In the genomic region with DNA sequence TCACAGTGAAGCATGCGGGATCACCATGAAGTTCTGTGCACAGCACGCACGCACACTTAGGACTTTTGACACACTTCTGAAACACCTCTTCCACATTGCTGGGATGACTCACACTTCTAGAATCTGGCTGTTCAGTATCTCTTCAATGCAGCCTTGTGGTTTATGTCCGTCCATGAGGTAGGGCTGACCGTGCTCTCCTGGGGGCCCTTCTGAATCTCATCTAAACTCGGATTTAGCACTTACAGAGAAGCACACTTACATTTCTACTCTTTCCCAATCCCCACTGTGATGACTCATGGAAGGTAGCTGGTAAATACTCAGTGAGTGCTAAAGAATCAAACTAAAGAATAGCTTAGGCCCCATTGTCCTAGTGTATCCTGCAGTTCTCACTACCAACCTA, we compare ENCODE assay signal across 27 mouse cellular contexts.
DNase-seq lines count a peak whose midpoint lies in the region; ATAC-seq and TF ChIP-seq lines count a peak whose summit lies in the region.
"Had no signal": no experiment of that assay in that cellular context is flagged by ENCODE, and none has a peak within 500 bp of the region (broad histone marks: within the 10 kb centered on the region; RNA-seq: fewer than 3 reads in every experiment).

No protein-coding gene starts in this region.

- no peaks in the 10 kb centered on the region for H3K9me3 ChIP-seq in heart, embryonic 12.5 days (replicated peaks)
- no peaks in the 10 kb centered on the region for H3K9me3 ChIP-seq in intestine, postnatal 0 days (ENCODE audit: control insufficient read depth)
- H3K9me3 ChIP-seq: forebrain, embryonic 10.5 days; G1E; heart, embryonic 13.5 days had no signal

- no peak overlapping the region for H3ac ChIP-seq in C2C12 (ENCODE audit: control insufficient read depth, insufficient read length, low read depth)

- no peaks in the 10 kb centered on the region for H3K79me2 ChIP-seq in C2C12 (ENCODE audit: control insufficient read depth, insufficient read depth)

- CTCF ChIA-PET in Patski (lab: Charles Lee): interaction anchor here (1.0 to 2.0 kb wide), 2 partner anchors 11 to 120 kb away, joined by 3 to 5 read pairs; no protein-coding TSS in a partner anchor

- H3K79me3 ChIP-seq in C2C12 (ENCODE audit: low read depth): no peaks in the 10 kb centered on the region

- no peak for ATAC-seq in heart, embryonic 12.5 days (ENCODE audit: insufficient number of reproducible peaks, low FRiP score)
- peak; percentile 65 for ATAC-seq in Patski
- no peak for ATAC-seq in intestine, postnatal 0 days
- ATAC-seq: forebrain, embryonic 14.5 days; forebrain, postnatal 0 days; hindbrain, postnatal 0 days; inflammation-experienced regulatory T-cells, adult 6 months; intestine, embryonic 16.5 days had no signal

- peak; percentile 33 for DNase-seq in heart, adult 11 months
- peak; percentile 79 for DNase-seq in 3T3-L1 (ENCODE audit: low read depth, low spot score)
- DNase-seq in Patski (ENCODE audit: low read depth, low spot score): peak; percentile 30
- no peak for DNase-seq in kidney, postnatal 10 days
- DNase-seq: adrenal gland, postnatal 10 days; adrenal gland, postnatal 36 days; cerebellum, adult 11-12 months; cerebellum, adult 8-10 months; cerebellum, postnatal 10 days; forebrain, postnatal 0 days; gastrocnemius, adult 2 months; gastrocnemius, postnatal 14 days; heart, adult 18-20 months; heart, postnatal 14 days; heart, postnatal 4 days had no signal

- no peak overlapping the region for H3K9ac ChIP-seq in heart, embryonic 12.5 days
- H3K9ac ChIP-seq in intestine, postnatal 0 days (ENCODE audit: low read depth, low read length): no peak overlapping the region
- H3K9ac ChIP-seq: forebrain, postnatal 0 days; heart, embryonic 13.5 days; hindbrain, embryonic 14.5 days had no signal

- 34% methylated on average over 6 of the region's 6 CpGs for WGBS in heart, embryonic 12.5 days
- 87% methylated on average over 6 of the region's 6 CpGs for WGBS in intestine, postnatal 0 days

- in situ Hi-C loops in Patski (cut with MboI; ENCODE audit: low pct_unique_long_range_greater_than_20kb): no loop called here

- no peak overlapping the region for H3K27ac ChIP-seq in heart, embryonic 12.5 days (ENCODE audit: poor library complexity, severe bottlenecking)
- no peak overlapping the region for H3K27ac ChIP-seq in intestine, postnatal 0 days (ENCODE audit: low read depth, low read length)
- H3K27ac ChIP-seq: forebrain, embryonic 10.5 days; gastrocnemius, adult 2 months; heart, embryonic 13.5 days; hindbrain, embryonic 14.5 days; hindbrain, postnatal 0 days had no signal

- peaks cover 16% of the 10 kb centered on the region for H3K4me1 ChIP-seq in heart, embryonic 12.5 days (replicated peaks)
- no peaks in the 10 kb centered on the region for H3K4me1 ChIP-seq in intestine, postnatal 0 days (replicated peaks; ENCODE audit: control insufficient read depth, insufficient read depth, low read length)
- H3K4me1 ChIP-seq: forebrain, embryonic 10.5 days had no signal

- no peak overlapping the region for H3K4me2 ChIP-seq in heart, embryonic 12.5 days
- no peak overlapping the region for H3K4me2 ChIP-seq in intestine, postnatal 0 days (replicated peaks; ENCODE audit: low read depth)
- H3K4me2 ChIP-seq: heart, embryonic 13.5 days; hindbrain, embryonic 14.5 days had no signal

- no peak for TF ChIP-seq CTCF in C2C12 (IDR thresholded peaks at IDR 0.05; ENCODE audit: control insufficient read depth, insufficient read depth, insufficient read length)
- TF ChIP-seq CTCF in Patski (IDR thresholded peaks at IDR 0.05): no peak
- TF ChIP-seq CTCF in intestine, postnatal 0 days (IDR thresholded peaks at IDR 0.05; ENCODE audit: low read depth): no peak

- no peaks in the 10 kb centered on the region for H3K27me3 ChIP-seq in heart, embryonic 12.5 days (replicated peaks)
- no peaks in the 10 kb centered on the region for H3K27me3 ChIP-seq in C2C12 (ENCODE audit: control insufficient read depth, insufficient read depth, insufficient read length)
- H3K27me3 ChIP-seq in Patski: no peaks in the 10 kb centered on the region
- no peaks in the 10 kb centered on the region for H3K27me3 ChIP-seq in intestine, postnatal 0 days (replicated peaks; ENCODE audit: control insufficient read depth, insufficient read depth, low read length)
- H3K27me3 ChIP-seq: CH12.LX; heart, embryonic 13.5 days had no signal

- POLR2A ChIA-PET in Patski (lab: Charles Lee): no interaction called here

- no peak overlapping the region for H3K4me3 ChIP-seq in heart, embryonic 12.5 days
- H3K4me3 ChIP-seq in C2C12 (ENCODE audit: insufficient read depth, poor library complexity, severe bottlenecking): no peak overlapping the region
- no peak overlapping the region for H3K4me3 ChIP-seq in intestine, postnatal 0 days (ENCODE audit: low read depth, low read length)
- H3K4me3 ChIP-seq: forebrain, embryonic 10.5 days; gastrocnemius, adult 2 months; heart, embryonic 13.5 days had no signal

- H3K36me3 ChIP-seq in heart, embryonic 12.5 days: no peaks in the 10 kb centered on the region
- no peaks in the 10 kb centered on the region for H3K36me3 ChIP-seq in C2C12 (ENCODE audit: control insufficient read depth, insufficient read depth)
- H3K36me3 ChIP-seq in intestine, postnatal 0 days (ENCODE audit: control insufficient read depth, insufficient read depth): no peaks in the 10 kb centered on the region
- H3K36me3 ChIP-seq: forebrain, embryonic 10.5 days; G1E; heart, embryonic 13.5 days had no signal

TF ChIP-seq in C2C12, 6 proteins besides CTCF, POLR2A, EP300 and RAD21:
- TF ChIP-seq CEBPB (IDR thresholded peaks at IDR 0.05; ENCODE audit: low read depth) (peak; percentile 81), MYOD1 (IDR thresholded peaks at IDR 0.05; ENCODE audit: control insufficient read depth, insufficient read length, low read depth) (no peak), MYOG (IDR thresholded peaks at IDR 0.05; ENCODE audit: control insufficient read depth, extremely low read depth, insufficient read length) (no peak), FOSL1 (IDR thresholded peaks at IDR 0.05; ENCODE audit: insufficient read depth, low read length, poor library complexity, severe bottlenecking) (peak; percentile 53), USF1 (IDR thresholded peaks at IDR 0.05; ENCODE audit: low read depth) (no peak), MAX (IDR thresholded peaks at IDR 0.05) (peak; percentile 34)
